Mouse (Mus musculus): Measurements from ENCODE around the gene Etfbkmt. TPM values are rescaled to one million over a fixed set of nuclear protein-coding genes. Genes with fewer than 3 reads are reported as not detected.
"Not testable (repeated sequence)": the region's sequence is repeated elsewhere in the genome, so short reads cannot be mapped to it uniquely, and the experiment has no call there.

Etfbkmt gene
- polyA plus RNA-seq, 1 experiment = 5.8 TPM

DNA sequence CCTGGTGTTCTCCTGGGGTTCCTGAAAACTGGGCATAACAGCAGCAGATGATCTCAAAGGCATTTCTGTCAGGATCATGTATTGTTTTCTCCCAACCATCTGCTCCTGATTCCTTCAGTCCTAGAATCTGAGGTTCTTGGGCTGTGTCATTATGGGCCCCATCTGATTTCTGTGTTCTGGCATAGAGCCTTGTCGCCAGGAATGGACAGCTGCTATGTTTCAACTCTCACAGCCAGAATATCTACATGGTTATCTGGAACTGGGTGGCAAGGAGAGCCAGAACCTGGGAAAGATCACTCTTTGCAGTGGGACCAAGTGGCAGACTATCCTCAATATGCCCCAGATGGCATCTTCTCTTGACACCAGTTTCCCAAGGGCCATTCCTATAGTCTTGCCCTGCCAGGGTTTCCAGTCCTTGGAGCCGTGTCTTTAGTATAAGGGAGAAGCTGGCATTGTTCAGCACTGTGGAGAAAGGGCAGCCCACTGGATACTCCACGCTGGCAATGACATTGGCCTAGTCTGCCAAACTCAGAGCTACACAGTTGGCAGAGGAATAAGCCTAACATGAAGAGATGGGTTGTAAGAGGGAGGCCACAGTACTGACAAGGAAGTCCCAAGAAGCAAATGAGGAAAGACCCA is 35.4 kb downstream of the Etfbkmt start:
- Histone ChIP-seq H3K27ac (ENCODE audit: insufficient read depth, low read depth, low read length) (no peak overlapping the region), H3K4me1 (ENCODE audit: control insufficient read depth, insufficient read depth, low read length) (peaks cover 17% of the 10 kb centered on the region), H3K4me3 (ENCODE audit: insufficient read depth, low read length) (no peak overlapping the region)
- TF ChIP-seq POLR2A (IDR thresholded peaks at IDR 0.05; ENCODE audit: borderline replicate concordance, low read depth, low read length) (no peak), CTCF (IDR thresholded peaks at IDR 0.05; ENCODE audit: low read depth, low read length) (no peak)

DNA sequence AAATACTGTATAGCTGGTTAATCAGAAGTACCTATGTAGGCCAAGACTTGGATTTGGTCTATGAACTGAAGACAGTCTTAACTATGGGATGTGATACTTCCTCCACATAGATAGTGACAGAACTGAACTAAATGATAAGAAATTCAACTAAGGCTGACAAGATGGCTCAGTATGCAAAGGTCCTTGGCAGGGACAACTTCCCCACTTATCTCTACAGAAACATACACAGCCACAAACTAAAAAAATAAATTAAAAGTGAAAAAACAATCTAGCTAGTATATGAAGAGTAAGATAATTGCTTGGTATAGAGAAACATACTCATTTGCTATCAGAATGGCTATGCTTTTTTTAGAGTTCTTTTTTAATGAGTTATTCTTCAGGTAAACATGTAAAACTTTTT is 39.4 kb downstream of the Etfbkmt start:
- Histone ChIP-seq H3K27ac (ENCODE audit: insufficient read depth, low read depth, low read length) (no peak overlapping the region), H3K4me1 (ENCODE audit: control insufficient read depth, insufficient read depth, low read length) (peaks cover 12% of the 10 kb centered on the region), H3K4me3 (ENCODE audit: insufficient read depth, low read length) (no peak overlapping the region)
- TF ChIP-seq CTCF (IDR thresholded peaks at IDR 0.05; ENCODE audit: low read depth, low read length) = no peak
- no peak for TF ChIP-seq POLR2A (IDR thresholded peaks at IDR 0.05; ENCODE audit: borderline replicate concordance, low read depth, low read length)

DNA sequence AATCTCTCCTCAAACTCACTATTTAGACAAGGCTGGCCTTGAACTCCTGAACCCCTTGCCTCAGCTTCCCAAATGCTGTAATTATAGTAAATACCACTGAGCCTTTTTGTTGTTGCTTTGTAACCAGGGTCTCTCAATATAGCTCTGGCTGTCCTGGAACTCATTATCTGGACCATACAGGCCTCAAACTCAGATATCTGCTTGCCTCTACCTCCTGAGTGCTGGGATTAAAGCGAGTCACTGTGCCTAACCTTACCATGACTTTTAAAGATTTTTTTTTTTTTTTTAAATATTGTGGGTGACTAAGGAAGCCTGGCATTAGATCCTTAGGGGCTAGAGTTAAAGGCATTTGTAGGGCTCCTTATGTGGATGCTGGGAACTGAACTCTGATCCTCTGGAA is 44.4 kb downstream of the Etfbkmt start:
- no peak overlapping the region for H3K4me3 ChIP-seq (ENCODE audit: insufficient read depth, low read length)
- H3K27ac ChIP-seq (ENCODE audit: insufficient read depth, low read depth, low read length) = no peak overlapping the region
- peaks cover 10% of the 10 kb centered on the region for H3K4me1 ChIP-seq (ENCODE audit: control insufficient read depth, insufficient read depth, low read length)
- TF ChIP-seq POLR2A (IDR thresholded peaks at IDR 0.05; ENCODE audit: borderline replicate concordance, low read depth, low read length) = no peak
- no peak for TF ChIP-seq CTCF (IDR thresholded peaks at IDR 0.05; ENCODE audit: low read depth, low read length)

DNA sequence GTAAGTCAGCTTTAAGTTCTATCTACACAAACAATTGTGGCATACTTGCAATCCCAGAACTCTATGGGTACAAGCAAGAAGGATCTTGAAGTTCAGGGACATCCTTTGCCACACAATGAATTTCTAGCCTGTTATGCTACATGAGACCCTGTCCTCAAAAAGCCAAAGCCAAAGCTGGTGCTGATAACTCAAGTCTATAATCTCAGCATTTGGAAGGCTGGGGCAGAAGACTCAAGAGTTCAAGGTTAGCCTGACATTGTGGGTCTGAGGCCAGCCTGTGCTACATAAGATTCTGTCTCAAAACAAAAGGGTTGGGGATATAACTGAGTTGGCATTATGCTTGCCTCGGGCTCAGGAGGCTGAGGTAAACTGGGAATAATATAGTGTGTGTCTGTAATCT is 47.7 kb downstream of the Etfbkmt start:
- Histone ChIP-seq H3K27ac (ENCODE audit: insufficient read depth, low read depth, low read length) (0 out of 2 replicates have a peak overlapping the region, but pooled peaks have one; percentile 17), H3K4me1 (ENCODE audit: control insufficient read depth, insufficient read depth, low read length) (peaks cover 10% of the 10 kb centered on the region), H3K4me3 (ENCODE audit: insufficient read depth, low read length) (peak overlapping the region; percentile 52)
- no peak for TF ChIP-seq CTCF (IDR thresholded peaks at IDR 0.05; ENCODE audit: low read depth, low read length)
- no peak for TF ChIP-seq POLR2A (IDR thresholded peaks at IDR 0.05; ENCODE audit: borderline replicate concordance, low read depth, low read length)

DNA sequence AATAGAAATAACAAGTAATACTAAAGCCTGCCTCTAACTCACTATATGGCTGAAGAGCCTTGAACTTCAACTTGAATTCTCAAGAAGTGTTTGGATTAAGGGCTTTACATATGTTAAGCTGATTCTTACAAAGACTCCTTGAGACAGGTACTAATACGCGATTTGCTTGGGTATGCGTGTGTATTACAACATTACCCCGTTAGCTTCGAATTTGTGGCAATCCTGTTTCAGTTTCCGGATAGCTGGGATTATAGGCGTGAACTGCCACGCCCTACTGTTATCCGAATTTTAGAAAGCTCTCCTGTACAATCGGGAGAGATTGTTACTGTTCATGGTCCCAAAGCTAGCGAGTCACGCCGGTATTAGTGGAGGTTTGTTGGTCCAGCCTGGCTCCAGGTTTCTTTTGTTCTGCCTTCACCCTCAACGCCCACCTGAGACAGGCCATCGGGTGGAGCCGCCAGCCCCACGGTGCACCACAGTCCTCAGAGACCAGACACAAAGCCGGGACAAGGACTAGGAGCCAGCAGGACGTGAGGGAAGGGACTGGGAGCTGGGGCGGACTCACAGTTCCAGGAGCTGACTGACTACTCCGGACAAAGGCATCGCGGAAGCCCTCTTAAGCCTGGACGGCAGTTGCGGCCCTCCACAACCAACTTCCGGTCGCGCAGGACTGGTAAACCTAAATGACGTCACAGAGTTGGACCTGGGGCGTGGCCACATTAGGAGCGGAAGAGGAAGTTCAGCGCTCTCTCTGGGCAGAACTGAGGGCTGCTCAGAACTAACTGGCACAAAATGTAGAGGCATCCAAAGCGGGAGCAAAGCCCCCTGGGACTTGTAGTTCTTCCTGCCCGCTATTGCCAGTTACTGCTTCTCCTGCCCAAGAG is 48.6 kb downstream of the Etfbkmt start, which contains the start of gene Amn1:
Gene Amn1 (minus strand): TSS at position 672 of the 884 bp plus-strand sequence.
- H3K4me1 ChIP-seq (ENCODE audit: control insufficient read depth, insufficient read depth, low read length) = peaks cover 10% of the 10 kb centered on the region

DNA sequence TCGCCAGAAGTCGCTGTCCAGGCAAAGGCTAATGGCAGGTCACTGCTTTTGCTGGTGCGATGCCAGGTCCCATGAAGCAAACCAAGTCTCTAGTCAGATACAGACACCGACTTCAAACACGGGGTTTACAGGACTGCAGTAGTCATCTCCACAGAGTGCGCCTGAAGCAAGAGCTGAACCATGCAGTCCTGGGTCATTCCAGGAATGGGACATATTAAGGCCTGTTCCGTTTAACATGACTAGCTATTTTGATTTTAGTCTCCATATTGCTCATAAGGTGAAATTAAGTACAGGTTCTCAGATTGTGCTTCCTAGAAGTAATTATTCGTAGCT is 49.2 kb downstream of the Etfbkmt start:
- peaks cover 10% of the 10 kb centered on the region for H3K4me1 ChIP-seq (ENCODE audit: control insufficient read depth, insufficient read depth, low read length)
- TF ChIP-seq POLR2A (IDR thresholded peaks at IDR 0.05; ENCODE audit: borderline replicate concordance, low read depth, low read length) = no peak
- no peak for TF ChIP-seq CTCF (IDR thresholded peaks at IDR 0.05; ENCODE audit: low read depth, low read length)
- peak overlapping the region; percentile 47 for H3K27ac ChIP-seq (ENCODE audit: insufficient read depth, low read depth, low read length)
- H3K4me3 ChIP-seq (ENCODE audit: insufficient read depth, low read length) = peak overlapping the region; percentile 37

More for the DNA sequence above, 48.6 kb downstream of the Etfbkmt start, which contains the start of gene Amn1:
- peak within 1 kb of the TSS; percentile 89 for H3K27ac ChIP-seq (ENCODE audit: insufficient read depth, low read depth, low read length)
- TF ChIP-seq CTCF (IDR thresholded peaks at IDR 0.05; ENCODE audit: low read depth, low read length) = no peak
- TF ChIP-seq POLR2A (IDR thresholded peaks at IDR 0.05; ENCODE audit: borderline replicate concordance, low read depth, low read length) = no peak
- peak within 1 kb of the TSS; percentile 90 for H3K4me3 ChIP-seq (ENCODE audit: insufficient read depth, low read length)

DNA sequence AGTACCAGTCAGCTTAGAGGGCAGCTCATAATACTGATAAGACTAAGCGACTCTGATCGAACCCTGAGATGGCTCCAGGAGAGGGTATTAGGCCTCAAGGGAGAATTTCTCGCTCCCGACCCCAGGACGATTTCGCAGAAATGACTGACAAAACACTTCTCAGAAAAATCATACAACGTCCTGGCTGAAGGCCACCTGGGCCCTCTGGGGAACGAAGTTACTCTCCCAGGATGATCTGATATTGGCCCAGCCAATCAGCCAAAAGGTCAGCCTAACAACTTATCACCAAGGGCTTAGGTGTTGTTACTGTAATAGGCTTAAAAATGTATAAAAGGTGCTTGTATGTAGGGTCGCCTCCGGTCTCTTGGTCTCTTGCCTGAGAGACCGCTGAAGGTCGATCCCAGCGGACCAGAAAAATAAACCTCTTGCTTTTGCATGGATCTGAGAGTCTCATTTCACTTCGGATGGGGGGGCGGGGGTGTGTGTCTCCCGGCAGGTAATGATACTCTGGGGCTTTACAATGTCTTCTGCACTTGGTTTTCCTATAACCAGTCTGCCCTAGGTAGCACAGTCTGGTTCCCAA is 49.8 kb downstream of the Etfbkmt start:
- TF ChIP-seq POLR2A (IDR thresholded peaks at IDR 0.05; ENCODE audit: borderline replicate concordance, low read depth, low read length) (no peak), CTCF (IDR thresholded peaks at IDR 0.05; ENCODE audit: low read depth, low read length) (no peak)
- H3K27ac ChIP-seq (ENCODE audit: insufficient read depth, low read depth, low read length) = no peak overlapping the region
- no peak overlapping the region for H3K4me3 ChIP-seq (ENCODE audit: insufficient read depth, low read length)
- peaks cover 10% of the 10 kb centered on the region for H3K4me1 ChIP-seq (ENCODE audit: control insufficient read depth, insufficient read depth, low read length)

DNA sequence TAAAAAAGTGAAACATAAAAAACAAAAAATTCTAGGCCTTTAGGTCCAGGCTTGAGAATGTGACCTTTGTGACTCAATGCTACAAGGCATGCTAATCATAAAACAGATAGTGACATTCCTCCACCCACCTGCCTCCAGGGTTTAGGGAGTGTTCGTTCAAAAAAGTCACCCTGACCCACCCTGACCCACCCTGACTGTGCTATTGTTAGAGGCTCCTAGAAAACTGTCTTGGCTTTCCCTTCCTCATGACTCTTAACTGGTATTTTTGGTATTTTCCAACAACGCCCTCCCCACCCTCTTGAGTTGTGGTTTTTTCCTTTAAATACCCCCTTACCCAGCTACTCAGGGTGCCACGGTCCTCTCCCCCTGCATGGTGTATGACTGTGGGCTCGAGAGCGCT is 52.3 kb downstream of the Etfbkmt start:
- peaks cover 11% of the 10 kb centered on the region for H3K4me1 ChIP-seq (ENCODE audit: control insufficient read depth, insufficient read depth, low read length)
- not testable (repeated sequence) for H3K27ac ChIP-seq (ENCODE audit: insufficient read depth, low read depth, low read length); H3K4me3 ChIP-seq (ENCODE audit: insufficient read depth, low read length)

DNA sequence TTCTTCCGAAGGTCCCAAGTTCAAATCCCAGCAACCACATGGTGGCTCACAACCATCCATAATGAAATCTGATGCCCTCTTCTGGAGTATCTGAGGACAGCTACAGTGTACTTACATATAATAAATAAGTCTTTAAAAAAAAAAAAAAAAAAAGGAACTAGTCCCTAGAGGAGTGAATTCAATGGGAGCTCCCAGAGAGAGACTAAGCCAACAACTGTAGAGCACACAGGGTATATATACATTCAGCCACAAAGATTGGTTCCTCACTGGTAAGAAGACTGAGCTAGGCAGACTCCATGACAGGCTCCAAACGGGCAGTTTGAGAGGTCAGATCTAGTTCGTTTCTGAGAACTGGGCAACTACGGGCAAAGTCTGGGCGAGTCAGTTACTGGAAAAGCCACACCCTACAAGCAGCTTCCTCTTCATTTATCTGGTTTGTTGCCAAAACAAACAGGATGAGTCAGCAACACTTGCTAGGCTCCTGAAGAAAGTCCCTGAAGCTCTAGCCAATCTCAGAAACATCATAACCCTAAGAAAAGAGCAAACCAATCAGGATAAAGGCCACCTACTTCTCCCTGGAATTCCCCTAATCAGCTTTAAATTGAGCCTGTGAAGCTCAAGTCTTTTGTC is 53.7 kb downstream of the Etfbkmt start:
- peaks cover 9% of the 10 kb centered on the region for H3K4me1 ChIP-seq (ENCODE audit: control insufficient read depth, insufficient read depth, low read length)
- H3K4me3 ChIP-seq (ENCODE audit: insufficient read depth, low read length) = peak overlapping the region; percentile 22; the same call in 1 of the 2 replicates
- H3K27ac ChIP-seq (ENCODE audit: insufficient read depth, low read depth, low read length) = peak overlapping the region; percentile 99
- TF ChIP-seq CTCF (IDR thresholded peaks at IDR 0.05; ENCODE audit: low read depth, low read length) (no peak), POLR2A (IDR thresholded peaks at IDR 0.05; ENCODE audit: borderline replicate concordance, low read depth, low read length) (no peak)
